Mouse (Mus musculus): Measurements from ENCODE around the gene Prcp.
"Not testable (repeated sequence)": the region's sequence is repeated elsewhere in the genome, so short reads cannot be mapped to it uniquely, and the experiment has no call there.

The Prcp gene

GRCm38 (mm10) chr7:92978720-92979119 lies 104.5 kb downstream of the Prcp start:
- not testable (repeated sequence) for DNase-seq (ENCODE audit: low read depth, low spot score)

- no peak for DNase-seq (ENCODE audit: low read depth, low spot score)
Measured at GRCm38 (mm10) chr7:92980741-92981140, 106.5 kb downstream of the Prcp start.

- no peak for DNase-seq (ENCODE audit: low read depth, low spot score)
Measured at GRCm38 (mm10) chr7:92981864-92982263, 107.6 kb downstream of the Prcp start.

All from c-Kit-negative CD71-positive TER-119-positive erythroid progenitor cells, embryonic 14.5 days (primary cell).